Mouse (Mus musculus) splenic B cell, adult 2 months (primary cell): Measurements from ENCODE around the gene Aldob.

Source experiments
- DNase-seq: peaks from one replicate; pipeline ENCODE4 v3.0.0-alpha.2; 2011; ENCODE audit warnings: low read depth, low spot score
- H3K27me3 ChIP-seq: 2 replicates; pipeline ENCODE4 v1.6.1; 2012; ENCODE audit warnings: mild to moderate bottlenecking, low read length, moderate library complexity, mixed read lengths; ENCODE audit not compliant: control insufficient read depth, poor library complexity, insufficient read depth, severe bottlenecking
- H3K36me3 ChIP-seq: 2 replicates; pipeline ENCODE4 v1.6.1; 2012; ENCODE audit warnings: mild to moderate bottlenecking, low read length, moderate library complexity, mixed read lengths; ENCODE audit not compliant: control insufficient read depth, poor library complexity, insufficient read depth, severe bottlenecking

Gene Aldob

GRCm38 (mm10) chr4:49547544-49548219 lies 1.7 kb downstream of the Aldob start:
- Histone ChIP-seq H3K27me3 (no peaks in the 10 kb centered on the region), H3K36me3 (no peaks in the 10 kb centered on the region)
- DNase-seq = no peak

- DNase-seq = no peak
- Histone ChIP-seq H3K36me3 (no peaks in the 10 kb centered on the region), H3K27me3 (no peaks in the 10 kb centered on the region)
Measured at GRCm38 (mm10) chr4:49546873-49547543, 2.3 kb downstream of the Aldob start.

GRCm38 (mm10) chr4:49546026-49546425 lies 3.3 kb downstream of the Aldob start:
- DNase-seq = no peak
- Histone ChIP-seq H3K36me3 (no peaks in the 10 kb centered on the region), H3K27me3 (no peaks in the 10 kb centered on the region)

- no peak for DNase-seq
- Histone ChIP-seq H3K27me3 (no peaks in the 10 kb centered on the region), H3K36me3 (no peaks in the 10 kb centered on the region)
Measured at GRCm38 (mm10) chr4:49540966-49541365, 8.4 kb downstream of the Aldob start.

GRCm38 (mm10) chr4:49539665-49540064 lies 9.7 kb downstream of the Aldob start:
- Histone ChIP-seq H3K27me3 (no peaks in the 10 kb centered on the region), H3K36me3 (no peaks in the 10 kb centered on the region)
- DNase-seq = no peak

- no peaks in the 10 kb centered on the region for H3K27me3 ChIP-seq
- H3K36me3 ChIP-seq = no peaks in the 10 kb centered on the region
- no peak for DNase-seq
Measured at GRCm38 (mm10) chr4:49536671-49537070, 12.7 kb downstream of the Aldob start.

- no peak for DNase-seq
- no peaks in the 10 kb centered on the region for H3K36me3 ChIP-seq
Measured at GRCm38 (mm10) chr4:49535675-49536294, 13.6 kb downstream of the Aldob start.

GRCm38 (mm10) chr4:49535036-49535435 lies 14.3 kb downstream of the Aldob start:
- Histone ChIP-seq H3K27me3 (no peaks in the 10 kb centered on the region), H3K36me3 (no peaks in the 10 kb centered on the region; the same call in 1 of the 2 replicates)
- DNase-seq = no peak

More at GRCm38 (mm10) chr4:49535675-49536294, 13.6 kb downstream of the Aldob start:
- H3K27me3 ChIP-seq = no peaks in the 10 kb centered on the region

GRCm38 (mm10) chr4:49522576-49522975 lies 26.8 kb downstream of the Aldob start:
- Histone ChIP-seq H3K36me3 (no peaks in the 10 kb centered on the region), H3K27me3 (no peaks in the 10 kb centered on the region)
- no peak for DNase-seq

- peak; percentile 23 for DNase-seq
- Histone ChIP-seq H3K27me3 (no peaks in the 10 kb centered on the region), H3K36me3 (no peaks in the 10 kb centered on the region)
Measured at GRCm38 (mm10) chr4:49521346-49521745, 28.0 kb downstream of the Aldob start.

GRCm38 (mm10) chr4:49520572-49521340 lies 28.6 kb downstream of the Aldob start, which contains the start of the genes Mrpl50 and Zfp189:
TSS of gene Mrpl50 (minus strand) at chr4:49521093.
TSS of gene Zfp189 (plus strand) at chr4:49521176.
- DNase-seq = peak; percentile 98
- no peaks in the 10 kb centered on the region for H3K36me3 ChIP-seq
- H3K27me3 ChIP-seq = no peaks in the 10 kb centered on the region

- no peaks in the 10 kb centered on the region for H3K27me3 ChIP-seq
- DNase-seq = peak; percentile 11
- H3K36me3 ChIP-seq = no peaks in the 10 kb centered on the region
Measured at GRCm38 (mm10) chr4:49519476-49519875, 29.9 kb downstream of the Aldob start.

GRCm38 (mm10) chr4:49514441-49514840 lies 34.9 kb downstream of the Aldob start:
- no peak for DNase-seq
- Histone ChIP-seq H3K27me3 (no peaks in the 10 kb centered on the region), H3K36me3 (peaks cover 2% of the 10 kb centered on the region)

- H3K36me3 ChIP-seq = peaks cover 2% of the 10 kb centered on the region
- DNase-seq = no peak
- no peaks in the 10 kb centered on the region for H3K27me3 ChIP-seq
Measured at GRCm38 (mm10) chr4:49512636-49513035, 36.7 kb downstream of the Aldob start.
